Comparison of ENCODE assay signal across 9 mouse cellular contexts in the genomic region with DNA sequence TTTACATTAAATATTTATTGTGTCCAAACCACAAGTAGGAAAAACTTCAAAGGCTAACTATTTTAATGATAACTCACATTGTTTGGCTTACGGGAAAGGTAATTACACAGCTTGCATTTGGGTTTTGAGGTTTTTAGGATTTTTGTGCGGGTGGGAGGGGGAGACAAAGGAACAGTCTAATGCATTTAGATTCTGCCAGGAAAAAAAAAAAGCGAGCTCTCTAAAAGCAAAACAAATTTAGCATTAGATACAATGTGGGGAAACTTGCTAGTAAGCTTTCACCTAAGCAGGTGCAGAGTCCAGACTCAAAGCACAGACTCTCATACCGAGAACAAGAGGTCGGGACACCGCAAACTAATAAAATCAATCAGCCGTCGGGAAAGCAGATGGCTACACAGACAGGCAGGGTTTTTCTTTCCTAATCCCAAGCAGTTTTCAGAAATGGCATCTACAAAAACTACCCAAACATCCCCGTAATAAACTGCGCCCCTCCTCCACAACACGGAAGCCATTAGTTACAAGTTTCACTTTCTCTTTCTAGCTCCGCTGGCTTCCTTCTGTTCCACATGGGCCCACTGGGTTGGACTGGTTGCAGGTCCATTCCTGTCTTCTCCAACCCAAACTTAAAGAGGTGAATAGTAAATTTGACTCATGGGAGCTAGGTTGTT. TPM values are rescaled to one million over a fixed set of nuclear protein-coding genes. Genes with fewer than 3 reads are reported as not detected.
DNase-seq lines count a peak whose midpoint lies in the region; ATAC-seq lines count a peak whose summit lies in the region.
"Had no signal": no experiment of that assay in that cellular context is flagged by ENCODE, and none has a peak within 500 bp of the region (broad histone marks: within the 10 kb centered on the region; RNA-seq: fewer than 3 reads in every experiment).

No protein-coding gene starts in this region.

- DNase-seq in adrenal gland, adult (ENCODE audit: inconsistent age in 2 of 2, low spot score in 1 of 2): peak; percentile 61 to 91
- no peak for DNase-seq in adrenal gland, postnatal 4 days (ENCODE audit: low spot score in 2 of 2)
- peak; percentile 86 for DNase-seq in CD4-positive helper T cell, adult 2 months (ENCODE audit: low read depth, low spot score)
- DNase-seq in kidney, postnatal 10 days: peak; percentile 70
- peak; percentile 69 for DNase-seq in thymus, postnatal 4 days

- peak; percentile 77 for ATAC-seq in megakaryocyte-erythroid progenitor cell, adult 5-6 weeks (replicated peaks; ENCODE audit: low FRiP score, low TSS enrichment, poor library complexity, severe bottlenecking)
- ATAC-seq in midbrain, embryonic 16.5 days: no peak

- peaks cover 22% of the 10 kb centered on the region for H3K36me3 ChIP-seq in erythroblast, embryonic 14.5 days (ENCODE audit: control insufficient read depth)
- no peaks in the 10 kb centered on the region for H3K36me3 ChIP-seq in midbrain, embryonic 16.5 days (ENCODE audit: control insufficient read depth, insufficient read depth, low read length)
- H3K36me3 ChIP-seq: hindbrain, embryonic 15.5 days had no signal

- no peak overlapping the region for H3K27ac ChIP-seq in midbrain, embryonic 16.5 days (ENCODE audit: low read length)
- H3K27ac ChIP-seq: hindbrain, embryonic 15.5 days had no signal

- peak overlapping the region; percentile 65 for H3K4me3 ChIP-seq in erythroblast, embryonic 14.5 days (replicated peaks)
- H3K4me3 ChIP-seq in midbrain, embryonic 16.5 days (ENCODE audit: low read depth, low read length): no peak overlapping the region
- H3K4me3 ChIP-seq: hindbrain, embryonic 15.5 days had no signal

- H3K9ac ChIP-seq in midbrain, embryonic 16.5 days (ENCODE audit: low read depth, low read length): no peak overlapping the region
- H3K9ac ChIP-seq: hindbrain, embryonic 15.5 days had no signal

- H3K4me2 ChIP-seq in midbrain, embryonic 16.5 days (ENCODE audit: low read length): no peak overlapping the region
- H3K4me2 ChIP-seq: hindbrain, embryonic 15.5 days had no signal

- 67% methylated on average over 12 of the region's 12 CpGs for WGBS in midbrain, embryonic 16.5 days

- H3K4me1 ChIP-seq in erythroblast, embryonic 14.5 days (ENCODE audit: control insufficient read depth): peaks cover 57% of the 10 kb centered on the region
- H3K4me1 ChIP-seq in midbrain, embryonic 16.5 days (ENCODE audit: control insufficient read depth, insufficient read depth, low read length): no peaks in the 10 kb centered on the region

- no peaks in the 10 kb centered on the region for H3K27me3 ChIP-seq in erythroblast, embryonic 14.5 days (ENCODE audit: control insufficient read depth)
- no peaks in the 10 kb centered on the region for H3K27me3 ChIP-seq in midbrain, embryonic 16.5 days (ENCODE audit: control insufficient read depth, insufficient read depth, low read depth, low read length)
- H3K27me3 ChIP-seq: hindbrain, embryonic 15.5 days had no signal

- no peaks in the 10 kb centered on the region for H3K9me3 ChIP-seq in erythroblast, embryonic 14.5 days (ENCODE audit: control insufficient read depth, low read length)
- H3K9me3 ChIP-seq in midbrain, embryonic 16.5 days (replicated peaks; ENCODE audit: control insufficient read depth, low read length, poor library complexity, severe bottlenecking): no peaks in the 10 kb centered on the region
- H3K9me3 ChIP-seq: hindbrain, embryonic 15.5 days had no signal

RNA-seq across cellular contexts. Expression of a gene that starts 8.0 kb away (rescaled TPM):
- 10 to 100 TPM; 72.8 to 74.9 TPM for total RNA-seq in adrenal gland, postnatal 4 days (2021)
- polyA plus RNA-seq in erythroblast, embryonic 14.5 days (2012): 0.96 and 1.2 TPM in 2 replicates
- 16.7 and 20.2 TPM in 2 replicates for total RNA-seq in megakaryocyte-erythroid progenitor cell, adult 5-6 weeks (2014; fragmentation: Nextera tagmentation)
- total RNA-seq in megakaryocyte-erythroid progenitor cell, adult 5-6 weeks (2017): 20.3 and 50.3 TPM in 2 replicates
- polyA plus RNA-seq in midbrain, embryonic 16.5 days (2015; fragmentation: Nextera tagmentation; extraction: Ambion mirVana): 37.3 and 39.0 TPM in 2 replicates

RNA-seq across cellular contexts. Expression of a gene that starts 39.3 kb away (rescaled TPM):
- 100 to 1,000 TPM; 294 to 319 TPM for total RNA-seq in adrenal gland, postnatal 4 days (2021)
- 0.08 and 0.23 TPM in 2 replicates for polyA plus RNA-seq in erythroblast, embryonic 14.5 days (2012)
- 2.4 and 3.7 TPM in 2 replicates for total RNA-seq in megakaryocyte-erythroid progenitor cell, adult 5-6 weeks (2014; fragmentation: Nextera tagmentation)
- total RNA-seq in megakaryocyte-erythroid progenitor cell, adult 5-6 weeks (2017): 3.8 and 6.1 TPM in 2 replicates
- 40.0 TPM in 2 replicates for polyA plus RNA-seq in midbrain, embryonic 16.5 days (2015; fragmentation: Nextera tagmentation; extraction: Ambion mirVana)

Comparison
In these comparisons a context has a peak if more than half of its experiments do, and no peak if none do; other contexts are left out.
1. DNase-seq: peak in adrenal gland, adult (2 of 2), CD4-positive helper T cell, adult 2 months (single experiment), kidney, postnatal 10 days (single experiment) and thymus, postnatal 4 days (single experiment); none in adrenal gland, postnatal 4 days (0 of 2).
2. RNA of a gene that starts 39.3 kb away (total RNA-seq): 294 to 319 TPM in adrenal gland, postnatal 4 days; 2.4 to 6.1 TPM in megakaryocyte-erythroid progenitor cell, adult 5-6 weeks; every median in the first group is over 10 times any median in the second.